Comparison of ENCODE assay signal across 13 mouse cellular contexts in genomic region chr8:4730942-4731341, GRCm38 (mm10). TPM values are rescaled to one million over a fixed set of nuclear protein-coding genes. Genes with fewer than 3 reads are reported as not detected.
DNase-seq lines count a peak whose midpoint lies in the region; ATAC-seq and TF ChIP-seq lines count a peak whose summit lies in the region.
"Had no signal": no experiment of that assay in that cellular context is flagged by ENCODE, and none has a peak within 500 bp of the region (broad histone marks: within the 10 kb centered on the region; RNA-seq: fewer than 3 reads in every experiment).

No protein-coding gene starts in this region.

- DNase-seq in lung, postnatal 0 days (ENCODE audit: low spot score) = no peak
- DNase-seq in lung, postnatal 36 days = no peak
- DNase-seq in ES-CJ7 (ENCODE audit: low read depth, low spot score) = peak; percentile 43
- DNase-seq in brain, adult 2 months (ENCODE audit: low read depth, low spot score) = peak; percentile 1
- no peak for DNase-seq in stomach, postnatal 0 days (ENCODE audit: low spot score)
- DNase-seq in layer of hippocampus, adult 18-20 months (ENCODE audit: low spot score in 2 of 2) = no peak
- DNase-seq: gastrocnemius, postnatal 36 days; kidney, adult 11 months; thymus, postnatal 25 days had no signal

- no peak for ATAC-seq in lung, postnatal 0 days
- ATAC-seq in stomach, postnatal 0 days (ENCODE audit: low FRiP score, low TSS enrichment) = no peak
- no peak for ATAC-seq in frontal cortex, adult (ENCODE audit: low TSS enrichment)
- ATAC-seq: forebrain, embryonic 14.5 days had no signal

- H3K4me1 ChIP-seq in lung, postnatal 0 days (ENCODE audit: insufficient read depth, low read depth, low read length) = no peaks in the 10 kb centered on the region
- H3K4me1 ChIP-seq in stomach, postnatal 0 days (replicated peaks; ENCODE audit: control insufficient read depth, insufficient read depth) = no peaks in the 10 kb centered on the region

- peak; percentile 38 for TF ChIP-seq CTCF in lung, postnatal 0 days (IDR thresholded peaks at IDR 0.05)
- TF ChIP-seq CTCF in stomach, postnatal 0 days (IDR thresholded peaks at IDR 0.05; ENCODE audit: low read depth) = peak; percentile 47

- H3K4me2 ChIP-seq in lung, postnatal 0 days (replicated peaks; ENCODE audit: low read depth, low read length) = no peak overlapping the region
- H3K4me2 ChIP-seq in stomach, postnatal 0 days (replicated peaks; ENCODE audit: low read depth) = no peak overlapping the region

- H3K9ac ChIP-seq in lung, postnatal 0 days (replicated peaks; ENCODE audit: low read depth) = no peak overlapping the region
- H3K9ac ChIP-seq in stomach, postnatal 0 days (ENCODE audit: low read length) = no peak overlapping the region

- WGBS in lung, postnatal 0 days = 44% methylated on average over 1 of the region's 1 CpGs
- WGBS in stomach, postnatal 0 days = 57% methylated on average over 1 of the region's 1 CpGs

- no peak overlapping the region for H3K4me3 ChIP-seq in lung, postnatal 0 days (ENCODE audit: low read depth, low read length)
- H3K4me3 ChIP-seq in stomach, postnatal 0 days (ENCODE audit: low read depth, low read length) = no peak overlapping the region
- H3K4me3 ChIP-seq: myocyte had no signal

- H3K9me3 ChIP-seq in lung, postnatal 0 days (ENCODE audit: low read length) = no peaks in the 10 kb centered on the region
- H3K9me3 ChIP-seq in stomach, postnatal 0 days (ENCODE audit: control insufficient read depth, low read length) = no peaks in the 10 kb centered on the region

- TF ChIP-seq EP300 in lung, postnatal 0 days (IDR thresholded peaks at IDR 0.05) = no peak
- TF ChIP-seq EP300 in stomach, postnatal 0 days (optimal IDR thresholded peaks at IDR 0.05) = no peak

- no peaks in the 10 kb centered on the region for H3K36me3 ChIP-seq in lung, postnatal 0 days (ENCODE audit: insufficient read depth, low read length)
- no peaks in the 10 kb centered on the region for H3K36me3 ChIP-seq in stomach, postnatal 0 days (ENCODE audit: control insufficient read depth, insufficient read depth, low read length)

- no peak overlapping the region for H3K27ac ChIP-seq in lung, postnatal 0 days (ENCODE audit: low read length)
- no peak overlapping the region for H3K27ac ChIP-seq in stomach, postnatal 0 days (replicated peaks)
- H3K27ac ChIP-seq: macrophage had no signal

- no peaks in the 10 kb centered on the region for H3K27me3 ChIP-seq in lung, postnatal 0 days (replicated peaks; ENCODE audit: insufficient read depth, low read length)
- H3K27me3 ChIP-seq in stomach, postnatal 0 days (ENCODE audit: control insufficient read depth, insufficient read depth, low read length) = no peaks in the 10 kb centered on the region

RNA-seq across cellular contexts. Expression of gene Shcbp1, which starts 48.4 kb away (rescaled TPM):
- 3.0 and 4.7 TPM in 2 replicates for polyA plus RNA-seq in lung, postnatal 0 days (2015; fragmentation: Nextera tagmentation; extraction: Ambion mirVana)
- polyA plus RNA-seq in stomach, postnatal 0 days (2015; fragmentation: Nextera tagmentation; extraction: Ambion mirVana) = 15.6 and 18.6 TPM in 2 replicates
- total RNA-seq in layer of hippocampus, adult 18-20 months (2021) = under 1 TPM; 0.58 to 0.59 TPM

Comparison
In these comparisons a context has a peak if more than half of its experiments do, and no peak if none do; other contexts are left out.
1. DNase-seq: peak in ES-CJ7 (single experiment) and brain, adult 2 months (single experiment); none in lung, postnatal 0 days (single experiment), lung, postnatal 36 days (single experiment), stomach, postnatal 0 days (single experiment) and layer of hippocampus, adult 18-20 months (0 of 2).